Mouse (Mus musculus) mesoderm, embryonic 11.5 days (tissue): Measurements from ENCODE around the gene Mtrex.

Experiments
- DNase-seq: peaks from one replicate; pipeline ENCODE4 v3.0.0-alpha.2; 2012; ENCODE audit warnings: low read depth, low spot score

Gene Mtrex

GRCm38 (mm10) chr13:112870039-112870690 lies 57.0 kb downstream of the Mtrex start:
- DNase-seq: no peak

- DNase-seq: no peak
These were observed 59.8 kb downstream of the Mtrex start for GRCm38 (mm10) chr13:112867381-112867780.

- no peak for DNase-seq
These were observed 60.4 kb downstream of the Mtrex start for GRCm38 (mm10) chr13:112866782-112867181.

- DNase-seq: no peak
These were observed 64.1 kb downstream of the Mtrex start for GRCm38 (mm10) chr13:112862978-112863677.

- no peak for DNase-seq
These were observed 64.9 kb downstream of the Mtrex start for GRCm38 (mm10) chr13:112862342-112862741.

- no peak for DNase-seq
These were observed 65.3 kb downstream of the Mtrex start for GRCm38 (mm10) chr13:112861825-112862306.

GRCm38 (mm10) chr13:112860911-112861310 lies 66.3 kb downstream of the Mtrex start:
- DNase-seq: no peak

GRCm38 (mm10) chr13:112860370-112860769 lies 66.8 kb downstream of the Mtrex start:
- no peak for DNase-seq

- no peak for DNase-seq
These were observed 67.5 kb downstream of the Mtrex start for GRCm38 (mm10) chr13:112859574-112860134.

GRCm38 (mm10) chr13:112857921-112858320 lies 69.3 kb downstream of the Mtrex start:
- no peak for DNase-seq

GRCm38 (mm10) chr13:112854402-112854801 lies 72.8 kb downstream of the Mtrex start:
- DNase-seq: no peak

GRCm38 (mm10) chr13:112853710-112854316 lies 73.4 kb downstream of the Mtrex start:
- DNase-seq: no peak

- DNase-seq: no peak
These were observed 81.3 kb downstream of the Mtrex start for GRCm38 (mm10) chr13:112845931-112846330.

GRCm38 (mm10) chr13:112840241-112841087 lies 86.7 kb downstream of the Mtrex start:
- DNase-seq: no peak

- DNase-seq: no peak
These were observed 88.5 kb downstream of the Mtrex start for GRCm38 (mm10) chr13:112838562-112839232.

- no peak for DNase-seq
These were observed 89.5 kb downstream of the Mtrex start for GRCm38 (mm10) chr13:112837621-112838155.

GRCm38 (mm10) chr13:112836951-112837350 lies 90.2 kb downstream of the Mtrex start:
- DNase-seq: no peak

- no peak for DNase-seq
These were observed 92.1 kb downstream of the Mtrex start for GRCm38 (mm10) chr13:112835113-112835512.

GRCm38 (mm10) chr13:112833895-112834263 lies 93.3 kb downstream of the Mtrex start:
- DNase-seq: no peak

- DNase-seq: no peak
These were observed 93.8 kb downstream of the Mtrex start for GRCm38 (mm10) chr13:112833253-112833894.
